Mouse (Mus musculus) E14TG2a.4 (cell line): ENCODE measurements at regions not wholly inside any gene's neighbourhood (a gene's known extent, or its start where the extent isn't known, plus 50 kb on each side); places are given as distances from the start of the nearest gene placed in this dataset.

Source experiments
- CTCF ChIP-seq: conservative IDR thresholded peaks from 2 replicates; pipeline ENCODE4 v1.5.1; 2014; ENCODE audit warnings: low read length
- POU5F1 ChIP-seq: IDR thresholded peaks from 2 replicates; pipeline ENCODE4 v1.6.1; 2014; ENCODE audit warnings: low read length, borderline replicate concordance

DNA sequence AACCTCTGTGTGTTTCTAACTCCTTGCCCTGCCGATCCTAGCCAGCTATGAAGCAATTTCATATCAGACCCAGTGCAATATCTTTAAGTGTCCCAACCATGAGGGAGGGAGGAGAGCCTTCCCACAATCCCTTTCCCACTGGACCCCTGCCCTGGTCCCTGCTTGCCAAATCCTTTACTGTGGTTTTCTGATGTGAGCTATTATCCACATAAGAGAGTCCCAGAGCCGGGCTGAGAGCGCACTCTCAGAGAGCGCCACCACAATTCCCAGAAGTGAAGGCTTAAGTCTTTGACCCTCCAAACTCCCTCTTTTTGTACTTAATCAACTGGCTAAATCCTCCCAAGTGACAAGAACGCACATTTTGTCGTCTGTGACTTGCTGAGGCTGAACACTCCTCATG lies 107.4 kb upstream of the Eomes start:
- TF ChIP-seq CTCF (0 out of 2 replicates have a peak, but pooled peaks have one; percentile 2), POU5F1 (no peak)
